20 mouse cellular contexts compared by ENCODE assay signal in genomic region chr2:5677472-5677871, GRCm38 (mm10). TPM values are rescaled to one million over a fixed set of nuclear protein-coding genes. Genes with fewer than 3 reads are reported as not detected.
DNase-seq lines count a peak whose midpoint lies in the region; ATAC-seq lines count a peak whose summit lies in the region.
"Had no signal": no experiment of that assay in that cellular context is flagged by ENCODE, and none has a peak within 500 bp of the region (broad histone marks: within the 10 kb centered on the region; RNA-seq: fewer than 3 reads in every experiment).

No protein-coding gene starts in this region.

- H3K4me3 ChIP-seq in midbrain, embryonic 11.5 days (ENCODE audit: low read depth, low read length) = no peak overlapping the region
- H3K4me3 ChIP-seq in midbrain, embryonic 13.5 days (replicated peaks) = no peak overlapping the region
- no peak overlapping the region for H3K4me3 ChIP-seq in intestine, embryonic 16.5 days (ENCODE audit: low read length)
- H3K4me3 ChIP-seq: embryonic facial prominence, embryonic 10.5 days; embryonic facial prominence, embryonic 12.5 days; forebrain, embryonic 13.5 days; forebrain, embryonic 15.5 days had no signal

- no peaks in the 10 kb centered on the region for H3K4me1 ChIP-seq in midbrain, embryonic 11.5 days (ENCODE audit: control insufficient read depth, insufficient read depth, low read length)
- peaks cover 10% of the 10 kb centered on the region for H3K4me1 ChIP-seq in midbrain, embryonic 13.5 days (replicated peaks)
- peaks cover 23% of the 10 kb centered on the region for H3K4me1 ChIP-seq in intestine, embryonic 16.5 days (ENCODE audit: control insufficient read depth, insufficient read depth, low read length)

- H3K36me3 ChIP-seq in midbrain, embryonic 11.5 days (ENCODE audit: control insufficient read depth, insufficient read depth, low read length) = no peaks in the 10 kb centered on the region
- no peaks in the 10 kb centered on the region for H3K36me3 ChIP-seq in midbrain, embryonic 13.5 days
- no peaks in the 10 kb centered on the region for H3K36me3 ChIP-seq in intestine, embryonic 16.5 days (ENCODE audit: control insufficient read depth, insufficient read depth, low read length)
- H3K36me3 ChIP-seq: embryonic facial prominence, embryonic 10.5 days; embryonic facial prominence, embryonic 12.5 days; forebrain, embryonic 15.5 days had no signal

- no peak overlapping the region for H3K4me2 ChIP-seq in midbrain, embryonic 11.5 days
- H3K4me2 ChIP-seq in midbrain, embryonic 13.5 days (replicated peaks) = no peak overlapping the region
- no peak overlapping the region for H3K4me2 ChIP-seq in intestine, embryonic 16.5 days (ENCODE audit: low read depth, low read length)
- H3K4me2 ChIP-seq: embryonic facial prominence, embryonic 12.5 days; forebrain, embryonic 13.5 days; forebrain, embryonic 15.5 days had no signal

- DNase-seq in midbrain, embryonic 11.5 days (ENCODE audit: low spot score, missing footprints) = peak; percentile 39
- no peak for DNase-seq in embryo, embryonic 10 days (ENCODE audit: low spot score)
- DNase-seq in Muller cell, postnatal 12 days (ENCODE audit: inconsistent ontology term) = no peak
- DNase-seq: adrenal gland, adult 2 months; adrenal gland, postnatal 10 days; adrenal gland, postnatal 25 days; cerebellum, adult 11 months; cerebellum, adult 18-20 months; cerebellum, adult 8-10 months; cerebellum, adult 9-11 months; cerebellum, postnatal 14 days; cerebellum, postnatal 36 days; forebrain, postnatal 0 days had no signal

- H3K9me3 ChIP-seq in midbrain, embryonic 11.5 days (ENCODE audit: control insufficient read depth, low read length) = no peaks in the 10 kb centered on the region
- no peaks in the 10 kb centered on the region for H3K9me3 ChIP-seq in midbrain, embryonic 13.5 days
- no peaks in the 10 kb centered on the region for H3K9me3 ChIP-seq in intestine, embryonic 16.5 days (ENCODE audit: control insufficient read depth, low read length)
- H3K9me3 ChIP-seq: embryonic facial prominence, embryonic 10.5 days; embryonic facial prominence, embryonic 12.5 days; forebrain, embryonic 13.5 days; forebrain, embryonic 15.5 days had no signal

- no peaks in the 10 kb centered on the region for H3K27me3 ChIP-seq in midbrain, embryonic 11.5 days (ENCODE audit: control insufficient read depth, insufficient read depth, low read length)
- H3K27me3 ChIP-seq in midbrain, embryonic 13.5 days = no peaks in the 10 kb centered on the region
- H3K27me3 ChIP-seq in intestine, embryonic 16.5 days (replicated peaks; ENCODE audit: control insufficient read depth, insufficient read depth, low read length) = no peaks in the 10 kb centered on the region
- H3K27me3 ChIP-seq: embryonic facial prominence, embryonic 12.5 days; forebrain, embryonic 13.5 days; forebrain, embryonic 15.5 days had no signal

- no peak overlapping the region for H3K9ac ChIP-seq in midbrain, embryonic 11.5 days (ENCODE audit: low read length)
- no peak overlapping the region for H3K9ac ChIP-seq in midbrain, embryonic 13.5 days (replicated peaks)
- H3K9ac ChIP-seq in intestine, embryonic 16.5 days (ENCODE audit: low read depth, low read length) = no peak overlapping the region
- H3K9ac ChIP-seq: embryonic facial prominence, embryonic 12.5 days; forebrain, embryonic 13.5 days; forebrain, embryonic 15.5 days; forebrain, postnatal 0 days had no signal

- ATAC-seq in midbrain, embryonic 11.5 days (ENCODE audit: low FRiP score) = no peak
- no peak for ATAC-seq in midbrain, embryonic 13.5 days
- ATAC-seq in intestine, embryonic 16.5 days = peak; percentile 31; the same call in 1 of the 2 replicates
- ATAC-seq in megakaryocyte-erythroid progenitor cell, adult 5-6 weeks (replicated peaks; ENCODE audit: low FRiP score, low TSS enrichment, poor library complexity, severe bottlenecking) = peak; percentile 64; the same call in 1 of the 2 replicates
- ATAC-seq: forebrain, embryonic 13.5 days; forebrain, embryonic 15.5 days; forebrain, postnatal 0 days had no signal

- WGBS in midbrain, embryonic 11.5 days = 87% methylated on average over 2 of the region's 2 CpGs
- WGBS in midbrain, embryonic 13.5 days = 95% methylated on average over 2 of the region's 2 CpGs
- WGBS in intestine, embryonic 16.5 days = 50% methylated on average over 2 of the region's 2 CpGs

- no peak overlapping the region for H3K27ac ChIP-seq in midbrain, embryonic 11.5 days (ENCODE audit: low read depth, low read length)
- H3K27ac ChIP-seq in midbrain, embryonic 13.5 days = no peak overlapping the region
- no peak overlapping the region for H3K27ac ChIP-seq in intestine, embryonic 16.5 days (ENCODE audit: low read length)
- H3K27ac ChIP-seq: embryonic facial prominence, embryonic 10.5 days; embryonic facial prominence, embryonic 12.5 days; forebrain, embryonic 13.5 days; forebrain, embryonic 15.5 days had no signal

RNA-seq across cellular contexts. Expression of gene Camk1d, which starts 36.8 kb away (rescaled TPM):
- polyA plus RNA-seq in midbrain, embryonic 11.5 days (2014; fragmentation: Nextera tagmentation; extraction: Ambion mirVana) = 1.8 and 2.0 TPM in 2 replicates
- polyA plus RNA-seq in midbrain, embryonic 13.5 days (2015; fragmentation: Nextera tagmentation; extraction: Ambion mirVana) = 3.5 and 3.9 TPM in 2 replicates
- polyA plus RNA-seq in intestine, embryonic 16.5 days (2015; fragmentation: Nextera tagmentation; extraction: Ambion mirVana) = 23.1 and 27.0 TPM in 2 replicates
- 3.9 and 9.6 TPM in 2 replicates for total RNA-seq in megakaryocyte-erythroid progenitor cell, adult 5-6 weeks (2014; fragmentation: Nextera tagmentation)
- total RNA-seq in megakaryocyte-erythroid progenitor cell, adult 5-6 weeks (2017) = 3.7 and 5.9 TPM in 2 replicates

Comparison
In these comparisons a context has a peak if more than half of its experiments do, and no peak if none do; other contexts are left out.
1. ATAC-seq: peak in intestine, embryonic 16.5 days (single experiment) and megakaryocyte-erythroid progenitor cell, adult 5-6 weeks (single experiment); none in midbrain, embryonic 11.5 days (single experiment) and midbrain, embryonic 13.5 days (single experiment).